Mouse (Mus musculus): Measurements from ENCODE around the gene Mslnl.
A peak's percentile ranks its signal among the peaks of the same experiment; 100 is the strongest.

The Mslnl gene

GRCm38 (mm10) chr17:25786280-25786679, 50.4 kb downstream of the Mslnl start, which contains the start of gene Ccdc78:
Gene Ccdc78, plus strand, starts transcription at chr17:25786580.
- no peak for DNase-seq (ENCODE audit: low spot score)

GRCm38 (mm10) chr17:25786781-25787504, 51.1 kb downstream of the Mslnl start:
- DNase-seq (ENCODE audit: low spot score): no peak

DNA sequence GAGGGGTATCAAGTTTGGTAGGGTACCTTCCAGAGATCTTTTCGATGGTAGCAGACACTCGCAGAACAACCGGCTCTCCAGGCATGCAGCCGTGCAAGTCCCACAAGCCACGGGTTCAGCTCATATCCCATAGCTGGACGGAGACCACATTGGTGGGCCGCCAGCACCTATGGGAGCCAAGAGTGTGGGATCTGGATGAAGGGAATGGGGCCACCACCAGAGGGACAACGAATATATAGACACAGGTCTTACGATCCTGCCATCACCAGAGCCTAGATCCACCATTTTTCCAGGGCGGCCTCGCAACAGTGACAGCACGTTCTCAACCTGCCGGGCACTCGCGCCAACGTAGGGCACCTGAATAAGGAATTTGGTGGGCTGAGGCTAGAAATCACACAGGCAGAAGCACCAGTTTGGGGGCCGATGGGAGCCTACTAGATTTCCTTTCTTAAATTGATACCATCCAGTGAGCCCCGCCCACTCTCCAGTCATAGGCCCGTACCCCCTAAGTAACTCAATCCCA, 55.5 kb downstream of the Mslnl start:
- no peak for DNase-seq (ENCODE audit: low spot score)

GRCm38 (mm10) chr17:25791843-25792527, 56.1 kb downstream of the Mslnl start:
- DNase-seq (ENCODE audit: low spot score): peak; percentile 89

DNA sequence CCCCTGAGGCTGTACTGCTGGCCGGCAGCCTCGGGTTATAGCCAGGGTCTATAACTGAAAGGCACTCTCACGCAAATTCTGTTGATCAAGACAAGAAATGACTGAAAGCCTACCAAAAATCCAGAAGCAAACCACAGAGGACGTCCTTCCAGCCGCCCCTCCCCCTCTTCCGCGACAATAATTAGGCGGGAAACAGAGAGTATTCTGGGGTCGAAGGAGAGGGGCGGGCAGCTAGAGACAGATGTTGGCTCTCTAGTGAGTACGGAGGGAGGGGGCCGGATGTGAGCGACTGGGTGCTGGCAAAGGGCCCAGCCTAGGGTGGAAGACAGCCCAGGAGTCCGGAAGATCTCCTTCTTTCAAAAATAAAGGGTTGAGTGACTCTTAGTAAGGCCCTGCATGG, 56.8 kb downstream of the Mslnl start, which contains the start of gene Fam173a:
Gene Fam173a, minus strand, starts transcription at position 287 of the 400 bp plus-strand sequence.
- DNase-seq (ENCODE audit: low spot score): peak; percentile 80

DNA sequence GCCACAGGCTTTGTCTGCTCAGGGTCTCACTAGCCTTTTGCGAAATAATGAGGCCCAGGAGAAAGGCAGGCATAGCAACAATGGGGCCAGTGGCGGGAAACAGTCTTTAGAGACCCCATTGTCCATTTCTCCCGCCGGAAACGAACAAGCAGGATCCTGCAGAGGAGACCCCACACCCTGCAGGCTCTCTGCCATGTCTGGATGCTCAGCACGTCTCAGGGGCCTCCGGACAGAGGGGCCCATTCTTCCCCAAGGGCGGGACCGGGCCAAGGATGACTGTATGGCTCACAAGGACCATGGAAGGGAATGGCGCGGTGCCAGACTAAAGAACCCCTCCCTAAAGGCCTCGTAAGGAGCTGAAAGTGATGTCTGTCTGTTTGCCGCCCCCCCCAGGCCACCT, 58.4 kb downstream of the Mslnl start:
- DNase-seq (ENCODE audit: low spot score): no peak

GRCm38 (mm10) chr17:25794998-25795397, 59.2 kb downstream of the Mslnl start:
- no peak for DNase-seq (ENCODE audit: low spot score)

DNA sequence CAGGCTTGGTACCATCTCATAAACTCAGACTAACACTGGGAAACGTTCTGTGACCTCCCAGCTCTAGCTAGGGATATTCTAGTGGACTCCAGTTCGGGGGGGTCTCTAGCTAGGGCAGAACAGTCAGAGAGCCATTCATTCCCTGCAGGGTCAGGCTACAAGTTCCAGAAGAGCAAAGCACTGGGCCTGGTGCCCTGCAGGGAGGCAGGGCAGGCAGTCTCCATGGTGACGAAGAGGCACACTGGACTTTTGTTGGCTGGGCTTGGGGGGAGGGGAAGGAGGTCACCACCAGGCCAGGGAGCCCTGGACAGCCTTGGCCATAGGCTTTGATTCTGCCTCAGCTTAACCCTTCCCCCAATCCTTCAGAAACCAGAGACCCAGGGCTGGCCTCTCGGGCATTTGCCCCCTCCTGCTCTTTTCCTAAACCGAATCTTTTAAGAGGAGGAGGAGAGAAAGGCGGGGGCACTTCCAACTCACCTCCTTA, 59.8 kb downstream of the Mslnl start, which contains the start of gene AC134908.4:
Gene AC134908.4, minus strand, starts transcription at position 51 of the 484 bp plus-strand sequence.
- DNase-seq (ENCODE audit: low spot score): peak; percentile 92

DNA sequence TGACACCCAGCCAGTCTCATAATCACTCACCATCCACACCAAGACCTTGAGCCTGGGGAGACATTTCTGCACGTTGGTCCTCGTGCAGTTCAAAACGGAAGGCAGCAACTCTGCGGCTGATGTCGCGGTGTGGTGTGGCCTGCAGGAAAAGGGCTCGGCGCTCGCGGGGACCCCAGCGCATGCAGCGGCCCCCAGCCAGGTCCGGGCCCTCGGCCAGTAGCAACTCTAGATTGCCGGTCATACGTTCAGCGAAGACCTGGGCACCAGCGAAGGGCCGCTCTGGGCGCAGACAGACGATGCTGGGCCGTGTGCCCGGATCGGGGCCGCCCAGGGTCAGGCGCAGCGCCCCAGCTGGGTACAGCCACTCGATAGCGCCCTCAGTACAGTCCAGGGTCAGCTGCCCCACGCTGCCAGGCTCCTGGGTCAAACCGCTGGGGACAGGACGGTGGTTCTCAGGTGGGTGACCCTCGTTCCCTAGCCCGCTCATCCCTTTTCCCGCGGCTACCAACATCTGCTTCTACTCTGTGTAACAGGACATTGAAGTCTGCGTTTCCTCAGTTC, 60.4 kb downstream of the Mslnl start:
- peak; percentile 32 for DNase-seq (ENCODE audit: low spot score)

- DNase-seq (ENCODE audit: low spot score): peak; percentile 78
Measured at GRCm38 (mm10) chr17:25796951-25797369, 61.1 kb downstream of the Mslnl start, which contains the start of gene Metrn. Gene Metrn, minus strand, starts transcription at chr17:25797136.
